Mouse (Mus musculus) hindbrain, embryonic 13.5 days (tissue): Measurements from ENCODE around the gene Rgs16. TPM values are rescaled to one million over a fixed set of nuclear protein-coding genes. Genes with fewer than 3 reads are reported as not detected.
A peak's percentile ranks its signal among the peaks of the same experiment; 100 is the strongest.

ENCODE experiments used
- ATAC-seq: fragments of 200-750 bp; cut with Nextera tagmentation; 2 replicates; pipeline ENCODE4 v1.8.0; 2017; ENCODE audit warnings: moderate TSS enrichment; ENCODE audit not compliant: low FRiP score
- H3K27ac ChIP-seq: fragments of 300-500 bp; sonication (generic); 2 replicates; pipeline ENCODE4 v1.5.1; 2015; ENCODE audit warnings: inconsistent platforms, mild to moderate bottlenecking, moderate library complexity
- H3K27me3 ChIP-seq: fragments of 300-500 bp; sonication (generic); 2 replicates; pipeline ENCODE4 v1.6.1; 2015; ENCODE audit warnings: mild to moderate bottlenecking, inconsistent platforms
- H3K36me3 ChIP-seq: fragments of 300-500 bp; sonication (generic); 2 replicates; pipeline ENCODE4 v1.6.1; 2015; ENCODE audit warnings: mild to moderate bottlenecking, inconsistent platforms
- H3K4me1 ChIP-seq: fragments of 300-500 bp; sonication (generic); replicated peaks from 2 replicates; pipeline ENCODE4 v1.6.1; 2015; ENCODE audit warnings: inconsistent platforms
- H3K4me2 ChIP-seq: fragments of 300-500 bp; sonication (generic); 2 replicates; pipeline ENCODE4 v1.6.1; 2015; ENCODE audit warnings: inconsistent platforms, mild to moderate bottlenecking, moderate library complexity
- H3K4me3 ChIP-seq: fragments of 300-500 bp; sonication (generic); 2 replicates; pipeline ENCODE4 v1.5.1; 2015; ENCODE audit warnings: mild to moderate bottlenecking, inconsistent platforms
- H3K9ac ChIP-seq: fragments of 300-500 bp; sonication (generic); 2 replicates; pipeline ENCODE4 v1.6.1; 2015; ENCODE audit warnings: mild to moderate bottlenecking, inconsistent platforms
- H3K9me3 ChIP-seq: fragments of 300-500 bp; sonication (generic); 2 replicates; pipeline ENCODE4 v1.6.1; 2016; ENCODE audit warnings: inconsistent platforms
- WGBS: fragments of 180-500 bp; shearing (Covaris S2); methylation state at CpG from one replicate; pipeline ENCODE4 v1.1.7; 2015; 5-methylcytosine and 5-hydroxymethylcytosine counted together
- polyA plus RNA-seq: library from polyadenylated mRNA; unstranded; fragments of >200 nt; fragmentation: Nextera tagmentation; extraction: Ambion mirVana; gene quantifications from 2 replicates; pipeline ENCODE4 v1.2.1, GENCODE M21; 2015

The Rgs16 gene
- polyA plus RNA-seq, 1 experiment from 2014 or later, result 26.0 TPM

- ATAC-seq, result no peak
- WGBS, result 44% methylated on average over 8 of the region's 8 CpGs
- Histone ChIP-seq H3K9me3 (no peaks in the 10 kb centered on the region), H3K9ac (no peak overlapping the region), H3K27me3 (no peaks in the 10 kb centered on the region), H3K4me1 (peaks cover 39% of the 10 kb centered on the region), H3K4me3 (no peak overlapping the region), H3K36me3 (no peaks in the 10 kb centered on the region), H3K4me2 (no peak overlapping the region), H3K27ac (peak overlapping the region; percentile 60)
Observed at GRCm38 (mm10) chr1:153702853-153703410, 37.2 kb upstream of the Rgs16 start.

DNA sequence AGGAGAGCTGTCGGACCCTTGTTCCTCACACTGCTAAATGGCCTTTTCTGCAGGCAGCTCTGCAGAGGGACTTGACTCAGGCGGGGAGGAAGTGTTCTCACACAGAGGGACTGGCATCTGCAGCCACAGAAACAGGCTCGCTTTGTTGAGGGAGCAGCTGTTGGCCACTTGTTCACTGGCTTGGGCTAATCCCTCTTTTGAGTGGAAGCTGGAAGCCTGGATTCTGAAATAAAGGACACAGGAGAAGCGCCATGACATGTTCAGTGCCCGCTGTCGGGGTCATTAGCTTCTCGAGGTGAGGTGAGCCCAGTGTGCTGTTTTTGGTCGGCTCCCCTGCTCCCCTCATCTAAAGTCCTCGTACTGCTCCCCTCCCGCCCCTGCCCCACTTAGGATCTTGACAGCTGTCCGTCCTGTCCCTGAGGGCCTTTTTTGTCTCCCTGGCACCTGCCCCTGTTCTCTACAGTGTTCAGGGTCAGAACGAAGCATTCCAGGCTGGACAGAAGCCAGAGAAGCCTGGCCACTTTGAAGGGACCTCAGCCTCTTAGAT lies 36.6 kb upstream of the Rgs16 start:
- 6% methylated on average over 12 of the region's 12 CpGs for WGBS
- H3K27me3 ChIP-seq, result no peaks in the 10 kb centered on the region
- peaks cover 35% of the 10 kb centered on the region for H3K4me1 ChIP-seq
- peak; percentile 74 for ATAC-seq
- H3K9ac ChIP-seq, result no peak overlapping the region; the same call in 1 of the 2 replicates
- H3K36me3 ChIP-seq, result no peaks in the 10 kb centered on the region
- peak overlapping the region; percentile 14; the same call in 1 of the 2 replicates for H3K4me2 ChIP-seq
- no peak overlapping the region for H3K4me3 ChIP-seq
- peak overlapping the region; percentile 60 for H3K27ac ChIP-seq
- H3K9me3 ChIP-seq, result no peaks in the 10 kb centered on the region

GRCm38 (mm10) chr1:153704174-153704573 lies 36.0 kb upstream of the Rgs16 start:
- WGBS, result 17% methylated on average over 7 of the region's 7 CpGs
- Histone ChIP-seq H3K27ac (peak overlapping the region; percentile 60; the same call in 1 of the 2 replicates), H3K9ac (no peak overlapping the region), H3K27me3 (no peaks in the 10 kb centered on the region), H3K9me3 (no peaks in the 10 kb centered on the region), H3K4me3 (no peak overlapping the region), H3K36me3 (no peaks in the 10 kb centered on the region), H3K4me1 (peaks cover 34% of the 10 kb centered on the region), H3K4me2 (no peak overlapping the region)
- ATAC-seq, result peak; percentile 46; the same call in 1 of the 2 replicates

DNA sequence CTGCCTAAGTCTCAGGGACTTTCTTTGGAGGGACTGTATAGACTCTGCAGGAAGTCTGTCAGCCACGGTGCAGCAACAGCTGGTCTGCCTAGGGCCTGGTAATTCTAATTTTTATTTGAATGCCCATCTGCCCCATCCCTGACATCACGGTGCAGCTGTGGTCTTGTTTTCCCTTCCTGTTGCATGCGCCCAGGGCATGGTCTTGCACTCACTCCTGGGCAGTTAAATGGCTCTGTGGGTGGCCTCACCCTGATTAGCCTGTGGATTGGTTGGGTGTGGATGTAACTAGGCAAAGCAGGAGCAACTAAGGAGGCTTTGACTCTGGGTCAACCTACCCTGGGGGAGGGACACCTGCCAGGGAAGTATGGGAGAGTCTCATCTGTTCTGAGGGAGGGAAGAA lies 35.2 kb upstream of the Rgs16 start:
- H3K9me3 ChIP-seq, result no peaks in the 10 kb centered on the region
- no peak overlapping the region for H3K4me2 ChIP-seq
- H3K4me1 ChIP-seq, result peaks cover 34% of the 10 kb centered on the region
- H3K27me3 ChIP-seq, result no peaks in the 10 kb centered on the region
- no peak overlapping the region for H3K9ac ChIP-seq
- H3K27ac ChIP-seq, result no peak overlapping the region
- WGBS, result 13% methylated on average over 3 of the region's 3 CpGs
- H3K36me3 ChIP-seq, result no peaks in the 10 kb centered on the region
- no peak for ATAC-seq
- no peak overlapping the region for H3K4me3 ChIP-seq

- 90% methylated on average over 5 of the region's 5 CpGs for WGBS
- no peak for ATAC-seq
- H3K4me2 ChIP-seq, result no peak overlapping the region
- no peaks in the 10 kb centered on the region for H3K27me3 ChIP-seq
- H3K27ac ChIP-seq, result no peak overlapping the region
- no peak overlapping the region for H3K9ac ChIP-seq
- peaks cover 16% of the 10 kb centered on the region for H3K4me1 ChIP-seq
- H3K9me3 ChIP-seq, result no peaks in the 10 kb centered on the region
- no peaks in the 10 kb centered on the region for H3K36me3 ChIP-seq
- H3K4me3 ChIP-seq, result no peak overlapping the region
Observed at GRCm38 (mm10) chr1:153708626-153709025, 31.5 kb upstream of the Rgs16 start.

DNA sequence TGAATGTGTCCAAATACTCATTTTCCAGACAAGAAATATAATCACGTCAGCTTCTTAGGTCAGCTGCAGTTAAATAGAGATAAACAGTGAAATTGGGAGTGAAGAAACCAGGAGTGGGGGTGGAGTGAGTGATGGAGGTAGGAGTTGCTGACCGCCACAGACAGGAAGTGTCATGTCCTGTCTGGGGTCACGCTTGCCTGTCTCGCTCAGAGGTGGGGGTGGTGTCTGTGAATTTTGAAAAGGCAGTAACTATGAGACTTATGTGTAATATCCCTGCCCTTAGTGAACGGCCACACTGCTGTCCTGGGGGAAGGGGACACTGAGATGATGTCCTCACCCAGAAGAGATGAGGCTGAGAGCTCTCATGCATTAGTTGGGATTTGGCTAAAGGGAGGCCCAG lies 30.7 kb upstream of the Rgs16 start:
- 74% methylated on average over 5 of the region's 5 CpGs for WGBS
- peaks cover 8% of the 10 kb centered on the region for H3K4me1 ChIP-seq
- no peak for ATAC-seq
- no peaks in the 10 kb centered on the region for H3K36me3 ChIP-seq
- H3K9ac ChIP-seq, result no peak overlapping the region
- no peak overlapping the region for H3K4me3 ChIP-seq
- no peak overlapping the region for H3K4me2 ChIP-seq
- no peak overlapping the region for H3K27ac ChIP-seq
- no peaks in the 10 kb centered on the region for H3K9me3 ChIP-seq
- H3K27me3 ChIP-seq, result no peaks in the 10 kb centered on the region

DNA sequence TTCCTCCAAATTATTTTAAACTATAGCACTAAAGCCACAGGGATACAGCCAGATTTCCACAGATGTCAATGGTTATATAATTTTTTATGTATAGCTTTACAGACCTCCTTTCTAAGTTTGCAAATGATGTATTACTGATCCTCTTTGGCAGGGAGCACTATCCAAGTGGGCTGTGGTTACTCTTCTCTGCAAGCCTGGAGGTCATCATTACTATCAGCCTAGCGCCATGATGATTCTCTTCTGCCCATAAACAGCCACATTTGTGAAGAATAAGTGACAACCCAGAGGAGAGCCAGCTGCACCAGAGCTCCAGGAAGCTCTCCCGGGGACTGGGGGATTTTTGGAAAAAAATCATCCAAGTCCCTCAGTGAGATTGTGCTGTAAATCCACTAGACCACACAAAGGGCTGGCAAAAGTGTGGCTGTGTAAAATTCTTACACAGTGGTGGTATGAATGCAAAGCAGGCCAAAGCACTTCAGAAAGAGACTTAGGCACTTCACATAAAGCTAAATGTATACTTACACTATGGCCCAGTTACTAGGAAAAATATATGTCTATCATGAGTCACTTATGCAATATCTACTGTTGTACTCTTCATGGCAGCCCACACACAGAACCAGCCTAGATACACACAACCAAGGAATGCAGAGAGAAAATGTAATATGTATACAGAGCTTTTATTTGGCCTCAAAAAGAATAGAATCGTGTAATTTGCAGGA lies 28.4 kb upstream of the Rgs16 start:
- WGBS, result 86% methylated on average over 3 of the region's 3 CpGs
- no peak overlapping the region for H3K9ac ChIP-seq
- H3K4me1 ChIP-seq, result no peaks in the 10 kb centered on the region
- H3K36me3 ChIP-seq, result no peaks in the 10 kb centered on the region
- no peaks in the 10 kb centered on the region for H3K9me3 ChIP-seq
- no peak overlapping the region for H3K27ac ChIP-seq
- H3K4me2 ChIP-seq, result no peak overlapping the region
- H3K27me3 ChIP-seq, result no peaks in the 10 kb centered on the region
- no peak for ATAC-seq
- no peak overlapping the region for H3K4me3 ChIP-seq

GRCm38 (mm10) chr1:153712633-153713032 lies 27.5 kb upstream of the Rgs16 start:
- Histone ChIP-seq H3K27me3 (no peaks in the 10 kb centered on the region), H3K36me3 (no peaks in the 10 kb centered on the region), H3K9ac (no peak overlapping the region), H3K9me3 (no peaks in the 10 kb centered on the region), H3K4me1 (no peaks in the 10 kb centered on the region), H3K4me3 (no peak overlapping the region), H3K4me2 (no peak overlapping the region), H3K27ac (no peak overlapping the region)
- 91% methylated on average over 2 of the region's 2 CpGs for WGBS
- ATAC-seq, result no peak

DNA sequence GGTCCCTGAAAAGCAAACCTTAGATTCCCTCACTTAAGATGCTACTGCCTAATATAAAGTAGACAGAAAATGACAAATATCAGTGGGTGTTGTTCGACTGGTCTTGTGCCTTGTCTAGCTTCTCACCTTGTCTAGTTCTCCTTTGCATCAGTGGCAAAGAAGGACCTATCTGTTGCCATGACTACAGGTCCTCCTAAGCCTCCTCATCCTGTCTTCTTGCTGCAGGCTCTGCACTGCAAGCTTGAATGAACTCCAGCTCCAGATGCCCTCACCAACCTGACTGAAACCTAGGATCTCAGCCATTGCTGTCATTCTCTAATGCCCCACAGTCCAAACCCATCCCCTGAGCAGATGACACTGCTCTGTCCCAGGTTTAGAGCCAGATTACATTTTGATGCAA lies 22.2 kb upstream of the Rgs16 start:
- H3K4me2 ChIP-seq, result no peak overlapping the region
- H3K4me3 ChIP-seq, result no peak overlapping the region
- ATAC-seq, result no peak
- no peak overlapping the region for H3K27ac ChIP-seq
- H3K27me3 ChIP-seq, result no peaks in the 10 kb centered on the region
- H3K36me3 ChIP-seq, result no peaks in the 10 kb centered on the region
- no peak overlapping the region for H3K9ac ChIP-seq
- 73% methylated on average over 1 of the region's 1 CpGs for WGBS
- H3K9me3 ChIP-seq, result no peaks in the 10 kb centered on the region
- no peaks in the 10 kb centered on the region for H3K4me1 ChIP-seq

- no peak overlapping the region for H3K4me3 ChIP-seq
- no peaks in the 10 kb centered on the region for H3K27me3 ChIP-seq
- H3K4me1 ChIP-seq, result no peaks in the 10 kb centered on the region
- no peaks in the 10 kb centered on the region for H3K9me3 ChIP-seq
- H3K36me3 ChIP-seq, result no peaks in the 10 kb centered on the region
- ATAC-seq, result no peak
- no peak overlapping the region for H3K9ac ChIP-seq
- whole genome bisulfite sequencing, result 90% methylated on average over 7 of the region's 7 CpGs
- no peak overlapping the region for H3K27ac ChIP-seq
- H3K4me2 ChIP-seq, result no peak overlapping the region
Observed at GRCm38 (mm10) chr1:153720935-153721334, 19.2 kb upstream of the Rgs16 start.

DNA sequence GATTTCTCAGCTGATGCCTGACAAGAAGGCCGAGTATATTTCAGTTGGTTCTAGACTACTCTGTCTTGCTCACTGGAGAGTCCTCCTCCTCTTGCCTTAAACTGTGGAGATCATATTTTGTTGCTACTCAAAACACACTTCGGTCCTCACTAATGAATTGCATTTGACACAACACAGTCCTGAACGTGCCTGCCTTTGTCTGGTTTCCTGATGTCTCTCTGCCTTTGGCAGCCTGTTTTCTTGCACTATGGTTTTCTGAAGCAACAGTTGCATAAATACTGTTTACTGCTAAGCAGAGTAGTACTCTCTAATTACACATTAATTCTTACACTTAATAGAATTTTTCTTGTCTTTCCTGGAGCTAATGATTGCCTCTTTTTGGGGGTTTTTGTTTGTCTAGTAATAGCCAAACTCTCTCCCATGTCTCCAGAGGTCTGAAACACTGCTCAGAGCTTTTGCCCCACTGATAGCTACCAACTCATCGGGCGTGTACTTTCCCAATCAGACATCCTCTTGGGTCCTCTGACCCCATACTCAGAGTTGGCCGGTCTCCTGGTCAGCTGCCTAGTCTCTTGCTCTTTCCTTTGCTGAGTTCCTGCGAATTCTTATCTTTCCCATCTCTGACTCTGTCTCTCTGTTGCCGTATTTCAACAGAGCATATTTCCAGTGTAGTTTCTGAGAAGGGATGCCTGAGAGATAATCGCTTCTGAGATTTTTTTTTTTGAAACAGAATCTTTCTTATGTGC lies 18.4 kb upstream of the Rgs16 start:
- no peak overlapping the region for H3K4me2 ChIP-seq
- H3K4me1 ChIP-seq, result 0 out of 2 replicates have a peak, but pooled peaks cover 3% of the 10 kb centered on the region
- no peak overlapping the region for H3K9ac ChIP-seq
- H3K9me3 ChIP-seq, result no peaks in the 10 kb centered on the region
- H3K36me3 ChIP-seq, result no peaks in the 10 kb centered on the region
- WGBS, result 84% methylated on average over 9 of the region's 9 CpGs
- H3K27ac ChIP-seq, result no peak overlapping the region
- H3K27me3 ChIP-seq, result no peaks in the 10 kb centered on the region
- no peak overlapping the region for H3K4me3 ChIP-seq
- ATAC-seq, result no peak

GRCm38 (mm10) chr1:153723426-153723825 lies 16.7 kb upstream of the Rgs16 start:
- no peak for ATAC-seq
- Histone ChIP-seq H3K4me3 (no peak overlapping the region), H3K36me3 (no peaks in the 10 kb centered on the region), H3K4me2 (no peak overlapping the region), H3K27me3 (no peaks in the 10 kb centered on the region), H3K9ac (no peak overlapping the region), H3K27ac (no peak overlapping the region), H3K9me3 (no peaks in the 10 kb centered on the region), H3K4me1 (0 out of 2 replicates have a peak, but pooled peaks cover 4% of the 10 kb centered on the region)
- 81% methylated on average over 9 of the region's 9 CpGs for WGBS
